Mouse (Mus musculus) bone marrow macrophage, adult 2 months (primary cell): ENCODE results near the gene Meig1. TPM values are rescaled to one million over a fixed set of nuclear protein-coding genes. Genes with fewer than 3 reads are reported as not detected.

Experiments used
- H3K27ac ChIP-seq: 2 replicates; pipeline ENCODE4 v1.5.1; 2012; ENCODE audit warnings: low read depth, low read length; ENCODE audit not compliant: insufficient read depth
- H3K4me1 ChIP-seq: 2 replicates; pipeline ENCODE4 v1.6.1; 2012; ENCODE audit warnings: low read length; ENCODE audit not compliant: control insufficient read depth, insufficient read depth
- H3K4me3 ChIP-seq: 2 replicates; pipeline ENCODE4 v1.5.1; 2012; ENCODE audit warnings: mild to moderate bottlenecking, low read length, moderate library complexity; ENCODE audit not compliant: insufficient read depth
- CTCF ChIP-seq: IDR thresholded peaks from 2 replicates; pipeline ENCODE4 v1.5.1; 2012; ENCODE audit warnings: low read depth, mild to moderate bottlenecking, low read length, moderate library complexity
- POLR2A ChIP-seq: IDR thresholded peaks from 2 replicates; pipeline ENCODE4 v1.6.1; 2012; ENCODE audit warnings: mild to moderate bottlenecking, low read depth, low read length, borderline replicate concordance
- polyA plus RNA-seq: library from polyadenylated mRNA; stranded (reverse); fragments of >200 nt; gene quantifications from 2 replicates; pipeline ENCODE4 v1.2.4, GENCODE M21; 2012; ENCODE audit not compliant: missing spikeins, insufficient read depth, insufficient read length

Meig1 gene
- 2.4 TPM in 1 of 2 replicates, not detected in the other for polyA plus RNA-seq

DNA sequence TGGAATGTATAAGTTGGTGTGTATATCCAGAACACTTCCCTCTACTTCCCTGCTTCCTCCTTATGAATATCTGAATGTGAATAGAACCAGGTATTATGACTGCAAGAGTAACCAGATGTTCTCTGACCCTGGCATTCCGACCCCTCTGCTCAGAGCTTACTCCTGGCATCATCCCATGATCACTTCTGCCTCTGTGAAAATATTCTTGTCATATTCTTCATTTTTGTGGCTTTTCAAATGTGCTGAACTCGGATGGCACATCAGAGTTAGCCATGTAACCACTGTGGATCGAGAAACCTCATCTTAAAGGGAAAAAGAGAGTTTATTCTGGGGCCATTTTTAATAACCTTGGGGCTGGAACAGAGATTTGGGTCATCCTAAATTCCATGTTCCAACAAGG, at the start of gene Meig1:
Meig1 (minus strand) TSS at position 101 of the 400 bp plus-strand sequence.
- Histone ChIP-seq H3K4me3 (peak within 1 kb of the TSS; percentile 32), H3K4me1 (peaks cover 41% of the 10 kb centered on the region), H3K27ac (peak within 1 kb of the TSS; percentile 99)
- TF ChIP-seq POLR2A = no peak
- TF ChIP-seq CTCF = no peak

DNA sequence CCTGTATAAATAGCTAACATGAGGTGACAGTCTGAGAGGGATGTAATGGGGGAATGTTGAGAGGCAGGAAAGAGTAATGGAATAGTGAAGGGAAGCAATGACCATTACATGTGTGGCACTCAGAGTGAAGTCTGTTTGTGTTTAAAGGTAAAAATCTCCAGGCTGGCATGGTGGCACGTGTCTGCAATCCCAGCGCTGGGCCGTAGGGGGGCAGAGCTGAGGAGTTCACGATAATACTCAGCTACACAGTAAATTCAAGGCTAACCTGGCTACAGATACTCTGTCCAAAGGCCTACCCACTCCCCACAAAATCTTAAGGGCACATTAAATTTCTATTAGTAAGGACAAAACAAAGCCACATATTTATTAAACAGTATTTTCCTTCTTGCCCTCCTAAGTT, 34.1 kb upstream of the Meig1 start:
- Histone ChIP-seq H3K4me1 (no peaks in the 10 kb centered on the region), H3K4me3 (no peak overlapping the region), H3K27ac (no peak overlapping the region)
- TF ChIP-seq CTCF (no peak), POLR2A (no peak)

DNA sequence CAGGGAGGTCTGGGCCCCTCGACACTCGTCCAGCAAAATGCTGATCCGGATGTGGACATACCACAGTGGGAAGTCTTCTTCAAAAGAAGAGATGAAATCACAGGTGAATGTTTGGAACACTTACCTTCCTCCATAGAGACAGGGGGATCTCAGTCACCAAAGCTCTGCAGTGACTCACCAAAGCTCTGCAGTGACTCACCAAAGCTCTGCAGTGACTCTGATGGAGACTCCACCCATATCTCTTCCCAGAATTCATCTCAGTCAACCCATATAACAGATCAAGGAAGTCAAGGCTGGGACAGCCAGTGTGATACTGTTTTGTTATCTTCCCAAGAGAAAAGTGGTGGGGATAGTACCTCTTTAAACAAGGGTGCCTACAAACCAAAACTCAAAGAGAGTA, 30.6 kb upstream of the Meig1 start:
- TF ChIP-seq POLR2A (no peak), CTCF (no peak)
- H3K27ac ChIP-seq = no peak overlapping the region
- no peak overlapping the region for H3K4me3 ChIP-seq
- H3K4me1 ChIP-seq = no peaks in the 10 kb centered on the region

GRCm38 (mm10) chr2:3449431-3449830, 27.0 kb upstream of the Meig1 start:
- Histone ChIP-seq H3K27ac (no peak overlapping the region), H3K4me3 (no peak overlapping the region), H3K4me1 (no peaks in the 10 kb centered on the region)
- TF ChIP-seq POLR2A (no peak), CTCF (no peak)

- Histone ChIP-seq H3K27ac (no peak overlapping the region), H3K4me1 (no peaks in the 10 kb centered on the region), H3K4me3 (no peak overlapping the region)
- TF ChIP-seq POLR2A (no peak), CTCF (no peak)
Observed at GRCm38 (mm10) chr2:3445984-3446383, 23.5 kb upstream of the Meig1 start.

- H3K27ac ChIP-seq = no peak overlapping the region
- no peak for TF ChIP-seq POLR2A
- TF ChIP-seq CTCF = no peak
- H3K4me3 ChIP-seq = no peak overlapping the region
- H3K4me1 ChIP-seq = no peaks in the 10 kb centered on the region
Observed at GRCm38 (mm10) chr2:3444206-3444605, 21.8 kb upstream of the Meig1 start.

DNA sequence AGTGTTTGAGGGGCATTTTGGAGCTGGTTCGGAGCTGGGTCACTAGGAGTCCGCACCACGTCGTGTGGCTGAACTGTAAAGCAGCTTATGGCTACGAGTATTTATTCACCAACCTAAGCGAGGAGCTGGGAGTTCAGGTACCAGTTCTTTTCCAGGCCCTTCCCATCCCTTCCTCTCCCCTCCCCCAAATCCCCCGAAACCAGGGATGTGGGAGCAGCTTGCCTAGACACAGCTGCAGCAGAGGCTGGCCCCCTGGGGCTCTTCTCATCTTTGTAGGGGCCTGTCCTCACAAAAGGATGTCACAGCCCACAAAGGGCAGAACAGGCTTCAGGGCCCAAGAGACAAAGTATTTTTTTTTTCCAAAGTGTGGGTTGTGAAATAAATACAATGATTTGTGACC, 15.5 kb upstream of the Meig1 start:
- H3K27ac ChIP-seq = no peak overlapping the region
- TF ChIP-seq CTCF (no peak), POLR2A (no peak)
- no peak overlapping the region for H3K4me3 ChIP-seq
- no peaks in the 10 kb centered on the region for H3K4me1 ChIP-seq

GRCm38 (mm10) chr2:3435369-3436061, 13.1 kb upstream of the Meig1 start:
- H3K4me1 ChIP-seq = no peaks in the 10 kb centered on the region
- H3K4me3 ChIP-seq = no peak overlapping the region
- TF ChIP-seq POLR2A = no peak
- no peak overlapping the region for H3K27ac ChIP-seq

DNA sequence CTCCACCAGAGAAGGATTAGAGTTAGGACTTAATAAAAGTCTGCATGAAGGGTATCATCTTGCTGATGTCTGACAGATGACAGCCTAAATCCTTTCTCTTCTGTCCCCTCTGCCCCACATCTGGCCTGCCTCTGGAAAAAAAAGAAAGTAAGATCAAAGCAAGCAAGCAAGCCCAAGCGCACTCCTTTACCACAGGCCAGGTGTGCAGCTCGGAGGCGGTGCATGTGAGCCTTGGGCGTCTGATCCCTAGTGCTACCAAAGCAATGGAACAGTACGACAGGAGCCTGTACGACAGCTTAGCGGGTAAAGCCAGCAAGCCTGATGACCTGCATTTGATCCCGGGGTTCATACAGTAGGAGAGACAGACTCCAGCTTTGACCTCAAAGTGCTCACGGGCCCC, 8.5 kb upstream of the Meig1 start:
- TF ChIP-seq CTCF = no peak
- no peak for TF ChIP-seq POLR2A
- Histone ChIP-seq H3K27ac (no peak overlapping the region), H3K4me1 (peaks cover 21% of the 10 kb centered on the region), H3K4me3 (no peak overlapping the region)

DNA sequence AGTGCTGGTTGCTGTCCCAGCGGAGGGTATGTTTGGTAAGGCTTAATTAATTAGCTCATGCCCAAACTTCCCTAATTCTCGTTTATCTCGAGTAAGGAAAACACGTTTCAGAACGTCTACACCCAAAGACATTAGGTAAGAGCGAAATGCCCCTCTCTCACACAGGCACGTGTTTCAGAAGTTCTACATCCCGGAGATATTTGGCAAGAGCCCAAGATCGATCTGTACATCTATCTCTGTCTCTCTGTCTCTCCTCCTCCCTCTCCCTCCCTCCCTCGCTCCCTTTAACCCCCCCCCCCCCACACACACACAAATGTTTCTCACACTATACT, 2.1 kb upstream of the Meig1 start:
- Histone ChIP-seq H3K27ac (peak overlapping the region; percentile 88), H3K4me1 (peaks cover 50% of the 10 kb centered on the region), H3K4me3 (peak overlapping the region; percentile 76)
- no peak for TF ChIP-seq POLR2A
- no peak for TF ChIP-seq CTCF

DNA sequence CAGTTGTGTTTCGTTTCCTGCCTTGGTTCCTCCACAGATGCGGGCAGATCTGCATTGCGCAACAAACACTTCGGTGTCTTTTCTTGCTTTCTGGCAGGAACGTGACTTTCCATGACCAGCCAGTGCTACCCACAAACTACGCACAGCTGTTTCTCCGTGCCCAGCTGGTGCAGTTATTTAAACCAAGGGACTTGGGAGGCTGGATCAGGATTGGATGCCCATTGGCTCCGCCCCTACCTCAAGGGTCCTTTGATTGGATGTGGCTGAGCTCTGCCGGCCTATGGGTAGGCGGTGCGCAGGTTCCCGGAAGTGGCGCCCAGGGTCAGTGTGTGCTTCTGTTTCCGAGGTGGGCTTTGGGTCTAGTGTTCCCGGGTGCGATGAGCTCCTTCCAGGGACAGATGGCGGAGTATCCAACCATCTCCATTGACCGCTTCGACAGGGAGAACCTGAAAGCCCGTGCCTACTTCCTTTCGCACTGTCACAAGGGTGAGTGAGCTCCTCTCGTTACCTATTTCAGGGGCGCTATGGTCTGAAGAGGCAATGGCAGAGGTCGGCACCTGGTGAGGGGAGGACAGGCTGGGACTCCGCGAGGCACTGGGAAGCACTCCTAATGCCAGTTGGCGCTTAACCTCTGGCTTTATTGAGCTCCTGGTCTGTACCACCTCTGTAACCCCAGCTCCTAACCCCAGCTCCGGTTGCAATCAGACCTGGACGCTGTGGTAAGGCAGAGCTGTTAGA, 1.6 kb upstream of the Meig1 start, which contains the start of gene Dclre1c:
Dclre1c (plus strand) TSS at position 291 of the 738 bp plus-strand sequence.
- peak within 1 kb of the TSS; percentile 76 for H3K4me3 ChIP-seq
- H3K27ac ChIP-seq = peak within 1 kb of the TSS; percentile 99
- TF ChIP-seq CTCF (no peak), POLR2A (no peak; the same call in none of the 2 replicates)
- peaks cover 49% of the 10 kb centered on the region for H3K4me1 ChIP-seq
